Mouse (Mus musculus) embryonic fibroblast, embryonic 13.5 days (primary cell): ENCODE results near the gene Lrch1.

Experiments used
- CTCF ChIP-seq: IDR thresholded peaks from 2 replicates; pipeline ENCODE4 v1.5.1; 2011; ENCODE audit warnings: mild to moderate bottlenecking, control low read depth, low read length, moderate library complexity, borderline replicate concordance; ENCODE audit not compliant: insufficient read depth
- POLR2A ChIP-seq: IDR thresholded peaks from 2 replicates; pipeline ENCODE4 v1.6.1; 2011; ENCODE audit warnings: low read depth, mild to moderate bottlenecking, control low read depth, low read length, moderate library complexity

DNA sequence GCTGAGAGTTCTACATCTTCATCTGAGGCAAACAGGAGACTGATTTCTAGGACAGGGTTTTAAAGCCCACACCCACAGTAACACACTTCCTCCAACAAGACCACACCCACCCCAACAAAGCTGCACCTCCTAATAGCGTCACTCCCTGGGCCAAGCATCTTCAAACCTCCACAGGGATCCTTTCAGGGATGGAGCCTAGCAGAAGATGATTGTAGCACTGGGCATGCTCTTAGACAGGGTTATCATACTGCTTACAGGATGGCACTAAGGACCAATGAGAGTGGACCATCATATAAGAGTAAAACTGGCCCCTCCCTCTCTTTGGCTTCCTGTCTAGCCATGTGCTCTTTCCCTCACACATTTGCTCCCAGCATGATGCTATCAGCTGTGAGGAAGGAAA, 112.7 kb downstream of the Lrch1 start:
- TF ChIP-seq CTCF (no peak), POLR2A (no peak)
